Mouse (Mus musculus): ENCODE measurements at regions not wholly inside any gene's neighbourhood (a gene's known extent, or its start where the extent isn't known, plus 50 kb on each side); places are given as distances from the start of the nearest gene placed in this dataset.

- TF ChIP-seq CTCF (IDR thresholded peaks at IDR 0.05; ENCODE audit: extremely low read depth, insufficient read length, insufficient replicate concordance, low read depth, low read length) (no peak), POLR2A (IDR thresholded peaks at IDR 0.05; ENCODE audit: low read depth, low read length) (no peak)
Observed at GRCm38 (mm10) chr3:148733227-148733854, 257.0 kb downstream of the Adgrl2 start.
